Mouse (Mus musculus): ENCODE data around the gene Syt11. TPM values are rescaled to one million over a fixed set of nuclear protein-coding genes. Genes with fewer than 3 reads are reported as not detected.

Syt11 gene
- polyA plus RNA-seq, 1 experiment, result 0.02 TPM

- peaks cover 17% of the 10 kb centered on the region for H3K4me1 ChIP-seq (ENCODE audit: control insufficient read depth)
- peaks cover 66% of the 10 kb centered on the region for H3K36me3 ChIP-seq (ENCODE audit: control insufficient read depth)
- no peaks in the 10 kb centered on the region for H3K9me3 ChIP-seq (ENCODE audit: control insufficient read depth, low read length)
- no peaks in the 10 kb centered on the region for H3K27me3 ChIP-seq (ENCODE audit: control insufficient read depth)
- no peak for TF ChIP-seq GATA1 (IDR thresholded peaks at IDR 0.05; ENCODE audit: low read length)
- TF ChIP-seq TAL1 (IDR thresholded peaks at IDR 0.05; ENCODE audit: low read length), result no peak
- H3K4me3 ChIP-seq (replicated peaks), result no peak overlapping the region
Measured at GRCm38 (mm10) chr3:88713709-88714108, 61.3 kb downstream of the Syt11 start.

GRCm38 (mm10) chr3:88701222-88701621 is 73.7 kb downstream of the Syt11 start:
- Histone ChIP-seq H3K4me3 (replicated peaks) (no peak overlapping the region), H3K4me1 (ENCODE audit: control insufficient read depth) (no peaks in the 10 kb centered on the region), H3K27me3 (ENCODE audit: control insufficient read depth) (no peaks in the 10 kb centered on the region), H3K9me3 (ENCODE audit: control insufficient read depth, low read length) (no peaks in the 10 kb centered on the region), H3K36me3 (ENCODE audit: control insufficient read depth) (peaks cover 97% of the 10 kb centered on the region)
- no peak for TF ChIP-seq TAL1 (IDR thresholded peaks at IDR 0.05; ENCODE audit: low read length)
- no peak for TF ChIP-seq GATA1 (IDR thresholded peaks at IDR 0.05; ENCODE audit: low read length)

GRCm38 (mm10) chr3:88700247-88700646 is 74.7 kb downstream of the Syt11 start:
- Histone ChIP-seq H3K27me3 (ENCODE audit: control insufficient read depth) (no peaks in the 10 kb centered on the region), H3K9me3 (ENCODE audit: control insufficient read depth, low read length) (no peaks in the 10 kb centered on the region), H3K36me3 (ENCODE audit: control insufficient read depth) (peaks cover 98% of the 10 kb centered on the region), H3K4me1 (ENCODE audit: control insufficient read depth) (no peaks in the 10 kb centered on the region), H3K4me3 (replicated peaks) (no peak overlapping the region)
- TF ChIP-seq GATA1 (IDR thresholded peaks at IDR 0.05; ENCODE audit: low read length) (no peak), TAL1 (IDR thresholded peaks at IDR 0.05; ENCODE audit: low read length) (no peak)

GRCm38 (mm10) chr3:88698834-88699233 is 76.1 kb downstream of the Syt11 start:
- Histone ChIP-seq H3K9me3 (ENCODE audit: control insufficient read depth, low read length) (no peaks in the 10 kb centered on the region), H3K4me3 (replicated peaks) (no peak overlapping the region), H3K27me3 (ENCODE audit: control insufficient read depth) (no peaks in the 10 kb centered on the region), H3K36me3 (ENCODE audit: control insufficient read depth) (peaks cover 97% of the 10 kb centered on the region), H3K4me1 (ENCODE audit: control insufficient read depth) (no peaks in the 10 kb centered on the region)
- TF ChIP-seq TAL1 (IDR thresholded peaks at IDR 0.05; ENCODE audit: low read length) (no peak), GATA1 (IDR thresholded peaks at IDR 0.05; ENCODE audit: low read length) (no peak)

DNA sequence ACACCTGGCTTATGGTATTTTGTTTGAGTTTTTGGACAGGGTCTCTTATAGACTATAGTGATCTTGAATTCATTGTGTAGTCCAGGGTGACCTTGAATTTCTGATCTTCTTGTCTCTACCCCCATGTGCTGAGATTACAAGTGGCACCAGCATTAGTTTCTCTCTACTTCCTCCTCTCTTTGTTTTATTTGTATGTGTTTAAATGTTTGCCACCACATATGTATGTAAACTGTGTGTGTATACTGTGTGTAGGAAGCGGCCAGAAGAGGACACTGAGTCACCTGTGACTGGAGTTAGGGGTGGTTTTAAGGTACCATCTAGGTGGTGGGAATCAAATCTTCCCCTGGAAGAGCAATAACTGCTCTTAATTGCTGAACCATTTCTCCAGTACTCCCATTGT is 76.9 kb downstream of the Syt11 start:
- Histone ChIP-seq H3K9me3 (ENCODE audit: control insufficient read depth, low read length) (no peaks in the 10 kb centered on the region), H3K36me3 (ENCODE audit: control insufficient read depth) (peaks cover 97% of the 10 kb centered on the region), H3K27me3 (ENCODE audit: control insufficient read depth) (no peaks in the 10 kb centered on the region), H3K4me1 (ENCODE audit: control insufficient read depth) (no peaks in the 10 kb centered on the region), H3K4me3 (replicated peaks) (no peak overlapping the region)
- TF ChIP-seq TAL1 (IDR thresholded peaks at IDR 0.05; ENCODE audit: low read length) (no peak), GATA1 (IDR thresholded peaks at IDR 0.05; ENCODE audit: low read length) (no peak)

DNA sequence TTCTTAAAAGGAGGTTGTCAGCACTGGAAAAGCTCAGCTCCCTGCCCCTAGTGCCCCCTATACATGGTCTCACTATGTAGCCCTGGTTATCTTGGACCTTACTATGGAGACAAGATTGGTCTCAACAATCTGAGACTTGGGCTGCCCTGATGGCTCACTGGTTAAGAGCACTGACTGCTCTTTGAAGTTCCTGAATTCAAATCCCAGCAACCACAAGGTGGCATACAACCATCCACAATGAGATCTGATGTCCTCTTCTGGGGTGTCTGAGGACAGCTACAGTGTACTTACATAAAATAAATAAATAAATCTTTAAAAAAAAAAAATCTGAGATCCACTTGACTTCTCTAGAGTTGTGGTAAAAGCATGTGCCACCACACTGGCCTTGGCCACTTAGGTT is 79.4 kb downstream of the Syt11 start:
- Histone ChIP-seq H3K4me1 (ENCODE audit: control insufficient read depth) (no peaks in the 10 kb centered on the region), H3K27me3 (ENCODE audit: control insufficient read depth) (no peaks in the 10 kb centered on the region), H3K4me3 (replicated peaks) (no peak overlapping the region), H3K9me3 (ENCODE audit: control insufficient read depth, low read length) (no peaks in the 10 kb centered on the region), H3K36me3 (ENCODE audit: control insufficient read depth) (peaks cover 98% of the 10 kb centered on the region)
- TF ChIP-seq GATA1 (IDR thresholded peaks at IDR 0.05; ENCODE audit: low read length) (no peak), TAL1 (IDR thresholded peaks at IDR 0.05; ENCODE audit: low read length) (no peak)

Other genes with a start within 250 kb of the Syt11 start
- 0.01 and 0.02 TPM in 2 replicates for gene Mex3a, start 242.8 kb downstream of the Syt11 start, polyA plus RNA-seq (2012)
- not detected in 2 replicates for gene Rab25, start 226.9 kb downstream of the Syt11 start, polyA plus RNA-seq (2012)
- 7.4 and 12.2 TPM in 2 replicates for gene Lamtor2, start 222.1 kb downstream of the Syt11 start, polyA plus RNA-seq (2012)
- 2.6 and 3.1 TPM in 2 replicates for gene Ubqln4, start 221.4 kb downstream of the Syt11 start, polyA plus RNA-seq (2012)
- 6.5 and 12.3 TPM in 2 replicates for gene Ssr2, start 199.3 kb downstream of the Syt11 start, polyA plus RNA-seq (2012)
- gene Arhgef2, start 169.2 kb downstream of the Syt11 start, polyA plus RNA-seq (2012), result 0.13 and 0.87 TPM in 2 replicates
- not detected in 2 replicates for gene Rxfp4, start 122.0 kb downstream of the Syt11 start, polyA plus RNA-seq (2012)
- 0.32 and 0.37 TPM in 2 replicates for gene Khdc4, start 89.4 kb downstream of the Syt11 start, polyA plus RNA-seq (2012)
- 3.6 and 4.6 TPM in 2 replicates for gene Rit1, start 58.3 kb downstream of the Syt11 start, polyA plus RNA-seq (2012)
- 1.1 and 1.2 TPM in 2 replicates for gene Gon4l, start 60.1 kb upstream of the Syt11 start, polyA plus RNA-seq (2012)
- 0.23 and 0.27 TPM in 2 replicates for gene Msto1, start 138.8 kb upstream of the Syt11 start, polyA plus RNA-seq (2012)
- 0.23 and 0.25 TPM in 2 replicates for gene Ash1l, start 175.5 kb upstream of the Syt11 start, polyA plus RNA-seq (2012)
- gene Dap3, start 176.0 kb upstream of the Syt11 start, polyA plus RNA-seq (2012), result 9.4 and 17.0 TPM in 2 replicates